Mouse (Mus musculus): ENCODE results near the gene Asb2. TPM values are rescaled to one million over a fixed set of nuclear protein-coding genes. Genes with fewer than 3 reads are reported as not detected.

The Asb2 gene
- polyA plus RNA-seq, 1 experiment: 64.7 TPM

- no peaks in the 10 kb centered on the region for H3K36me3 ChIP-seq (ENCODE audit: control insufficient read depth, insufficient read depth, low read length)
- H3K27ac ChIP-seq (ENCODE audit: control insufficient read depth, insufficient read depth, low read length): no peak overlapping the region
- TF ChIP-seq POLR2A (IDR thresholded peaks at IDR 0.05; ENCODE audit: control insufficient read depth, extremely low read depth, insufficient read depth, low read length, poor library complexity): no peak
- H3K4me1 ChIP-seq (replicated peaks; ENCODE audit: control insufficient read depth, insufficient read depth, low read length): peaks cover 8% of the 10 kb centered on the region; the same call in 1 of the 2 replicates
- WGBS: 51% methylated on average over 3 of the region's 4 CpGs
- H3K27me3 ChIP-seq (ENCODE audit: control insufficient read depth, insufficient read depth, low read length): peaks cover 3% of the 10 kb centered on the region; the same call in 1 of the 2 replicates
- no peak for DNase-seq
- no peak overlapping the region for H3K4me3 ChIP-seq (ENCODE audit: control insufficient read depth, insufficient read depth, low read length)
Observed at GRCm38 (mm10) chr12:103389982-103390381, 34.2 kb upstream of the Asb2 start.

GRCm38 (mm10) chr12:103389348-103389727, 33.5 kb upstream of the Asb2 start:
- no peak for DNase-seq
- Histone ChIP-seq H3K4me3 (ENCODE audit: control insufficient read depth, insufficient read depth, low read length) (no peak overlapping the region), H3K4me1 (replicated peaks; ENCODE audit: control insufficient read depth, insufficient read depth, low read length) (peaks cover 8% of the 10 kb centered on the region; the same call in 1 of the 2 replicates), H3K27me3 (ENCODE audit: control insufficient read depth, insufficient read depth, low read length) (peaks cover 3% of the 10 kb centered on the region; the same call in 1 of the 2 replicates), H3K36me3 (ENCODE audit: control insufficient read depth, insufficient read depth, low read length) (no peaks in the 10 kb centered on the region), H3K27ac (ENCODE audit: control insufficient read depth, insufficient read depth, low read length) (no peak overlapping the region)
- 100% methylated on average over 2 of the region's 2 CpGs for WGBS
- TF ChIP-seq CTCF (IDR thresholded peaks at IDR 0.05; ENCODE audit: borderline replicate concordance, control insufficient read depth, extremely low read depth, insufficient read depth, low read length, poor library complexity) (no peak), POLR2A (IDR thresholded peaks at IDR 0.05; ENCODE audit: control insufficient read depth, extremely low read depth, insufficient read depth, low read length, poor library complexity) (no peak)

DNA sequence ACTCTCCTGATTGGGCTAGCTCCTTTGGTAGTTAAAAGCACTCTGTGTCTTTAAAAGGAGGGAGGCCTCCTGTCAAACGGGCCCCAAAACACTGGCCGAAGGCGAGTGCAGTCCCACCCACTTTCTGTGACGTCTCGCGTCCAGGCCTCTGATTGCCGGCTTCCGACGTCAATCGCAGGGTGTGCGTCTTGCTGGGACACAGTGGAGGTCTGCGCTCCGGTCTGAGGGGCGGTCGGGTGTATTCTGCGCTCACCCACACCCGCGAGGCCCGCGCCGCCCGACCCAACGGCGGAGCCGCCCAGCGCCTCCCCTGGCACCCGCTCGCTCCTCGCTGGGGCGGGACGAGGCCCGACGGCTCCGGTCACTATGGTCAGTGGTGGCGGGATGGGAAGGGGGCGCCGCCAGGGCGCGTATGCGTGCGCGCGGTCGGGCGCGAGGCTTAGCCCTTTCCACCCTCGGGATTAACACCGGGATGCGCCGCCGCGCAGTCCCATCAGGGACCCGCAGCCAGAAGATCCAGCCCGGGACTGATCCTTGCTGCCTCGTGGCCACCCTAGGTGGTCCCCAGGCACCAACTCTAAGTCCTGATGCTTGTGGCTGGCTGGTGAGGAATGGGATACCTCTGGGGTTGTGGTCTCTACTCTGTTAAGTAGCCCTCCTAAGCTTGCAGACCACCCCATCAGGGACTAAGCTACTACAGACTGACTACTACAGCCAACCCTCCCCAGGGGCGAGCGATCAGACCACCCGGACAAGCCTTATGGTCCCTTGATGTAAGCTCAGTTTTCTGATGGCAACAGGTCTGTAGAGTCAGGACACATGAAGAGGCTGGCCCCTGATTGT, 32.9 kb upstream of the Asb2 start, which contains the start of gene Otub2:
Otub2 (plus strand) TSS at position 178 of the 843 bp plus-strand sequence.
- Histone ChIP-seq H3K4me3 (ENCODE audit: control insufficient read depth, insufficient read depth, low read length) (peak within 1 kb of the TSS; percentile 54), H3K27me3 (ENCODE audit: control insufficient read depth, insufficient read depth, low read length) (peaks cover 3% of the 10 kb centered on the region; the same call in 1 of the 2 replicates), H3K27ac (ENCODE audit: control insufficient read depth, insufficient read depth, low read length) (no peak within 1 kb of the TSS), H3K36me3 (ENCODE audit: control insufficient read depth, insufficient read depth, low read length) (no peaks in the 10 kb centered on the region), H3K4me1 (replicated peaks; ENCODE audit: control insufficient read depth, insufficient read depth, low read length) (peaks cover 8% of the 10 kb centered on the region; the same call in 1 of the 2 replicates)
- peak; percentile 90 for DNase-seq
- WGBS: 3% methylated on average over 58 of the region's 58 CpGs
- no peak for TF ChIP-seq POLR2A (IDR thresholded peaks at IDR 0.05; ENCODE audit: control insufficient read depth, extremely low read depth, insufficient read depth, low read length, poor library complexity)
- no peak for TF ChIP-seq CTCF (IDR thresholded peaks at IDR 0.05; ENCODE audit: borderline replicate concordance, control insufficient read depth, extremely low read depth, insufficient read depth, low read length, poor library complexity)

- Histone ChIP-seq H3K27ac (ENCODE audit: control insufficient read depth, insufficient read depth, low read length) (no peak overlapping the region), H3K4me3 (ENCODE audit: control insufficient read depth, insufficient read depth, low read length) (no peak overlapping the region), H3K4me1 (replicated peaks; ENCODE audit: control insufficient read depth, insufficient read depth, low read length) (peaks cover 3% of the 10 kb centered on the region; the same call in 1 of the 2 replicates), H3K36me3 (ENCODE audit: control insufficient read depth, insufficient read depth, low read length) (no peaks in the 10 kb centered on the region), H3K27me3 (ENCODE audit: control insufficient read depth, insufficient read depth, low read length) (no peaks in the 10 kb centered on the region)
- TF ChIP-seq CTCF (IDR thresholded peaks at IDR 0.05; ENCODE audit: borderline replicate concordance, control insufficient read depth, extremely low read depth, insufficient read depth, low read length, poor library complexity): no peak
- no peak for TF ChIP-seq POLR2A (IDR thresholded peaks at IDR 0.05; ENCODE audit: control insufficient read depth, extremely low read depth, insufficient read depth, low read length, poor library complexity)
- WGBS: 93% methylated on average over 4 of the region's 4 CpGs
- no peak for DNase-seq
Observed at GRCm38 (mm10) chr12:103380226-103380625, 24.4 kb upstream of the Asb2 start.

DNA sequence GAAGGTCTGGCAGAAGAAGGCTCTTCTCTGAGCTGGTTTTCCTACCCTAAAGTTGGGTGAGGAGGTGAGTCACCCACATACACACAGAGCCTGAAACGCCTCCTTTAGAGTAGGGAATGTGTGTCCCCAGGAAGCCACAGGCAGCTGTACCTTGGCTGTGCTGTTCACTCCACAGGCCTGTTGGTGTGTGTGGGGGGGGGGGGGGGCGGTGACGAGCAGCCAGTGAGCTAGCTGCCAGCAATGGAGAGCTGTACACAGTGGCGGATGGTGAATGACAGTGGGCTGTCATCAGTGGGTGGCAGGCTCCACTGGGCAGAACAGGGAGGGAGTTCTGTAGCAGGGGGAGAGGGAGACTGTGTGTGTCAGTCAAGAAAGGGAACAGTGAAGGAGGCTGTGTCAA, 21.0 kb upstream of the Asb2 start:
- Histone ChIP-seq H3K4me1 (replicated peaks; ENCODE audit: control insufficient read depth, insufficient read depth, low read length) (peaks cover 3% of the 10 kb centered on the region; the same call in 1 of the 2 replicates), H3K4me3 (ENCODE audit: control insufficient read depth, insufficient read depth, low read length) (no peak overlapping the region), H3K27ac (ENCODE audit: control insufficient read depth, insufficient read depth, low read length) (no peak overlapping the region), H3K36me3 (ENCODE audit: control insufficient read depth, insufficient read depth, low read length) (no peaks in the 10 kb centered on the region), H3K27me3 (ENCODE audit: control insufficient read depth, insufficient read depth, low read length) (no peaks in the 10 kb centered on the region)
- 61% methylated on average over 2 of the region's 4 CpGs for WGBS
- TF ChIP-seq POLR2A (IDR thresholded peaks at IDR 0.05; ENCODE audit: control insufficient read depth, extremely low read depth, insufficient read depth, low read length, poor library complexity) (no peak), CTCF (IDR thresholded peaks at IDR 0.05; ENCODE audit: borderline replicate concordance, control insufficient read depth, extremely low read depth, insufficient read depth, low read length, poor library complexity) (no peak)
- DNase-seq: no peak

- TF ChIP-seq POLR2A (IDR thresholded peaks at IDR 0.05; ENCODE audit: control insufficient read depth, extremely low read depth, insufficient read depth, low read length, poor library complexity) (no peak), CTCF (IDR thresholded peaks at IDR 0.05; ENCODE audit: borderline replicate concordance, control insufficient read depth, extremely low read depth, insufficient read depth, low read length, poor library complexity) (no peak)
- no peaks in the 10 kb centered on the region for H3K27me3 ChIP-seq (ENCODE audit: control insufficient read depth, insufficient read depth, low read length)
- H3K4me3 ChIP-seq (ENCODE audit: control insufficient read depth, insufficient read depth, low read length): no peak overlapping the region
- peaks cover 3% of the 10 kb centered on the region; the same call in 1 of the 2 replicates for H3K4me1 ChIP-seq (replicated peaks; ENCODE audit: control insufficient read depth, insufficient read depth, low read length)
- DNase-seq: no peak
- WGBS: 83% methylated on average over 5 of the region's 5 CpGs
- H3K27ac ChIP-seq (ENCODE audit: control insufficient read depth, insufficient read depth, low read length): no peak overlapping the region
- H3K36me3 ChIP-seq (ENCODE audit: control insufficient read depth, insufficient read depth, low read length): no peaks in the 10 kb centered on the region
Observed at GRCm38 (mm10) chr12:103376124-103376523, 20.3 kb upstream of the Asb2 start.
